Mouse (Mus musculus): ENCODE results near the gene Ank2.
"Not testable (repeated sequence)": the region's sequence is repeated elsewhere in the genome, so short reads cannot be mapped to it uniquely, and the experiment has no call there.

Gene Ank2

GRCm38 (mm10) chr3:127350602-127351362, 148.4 kb downstream of the Ank2 start:
- no peak for DNase-seq

GRCm38 (mm10) chr3:127348926-127349325, 150.2 kb downstream of the Ank2 start:
- no peak for DNase-seq

- no peak for DNase-seq
Measured at GRCm38 (mm10) chr3:127345860-127346459, 153.2 kb downstream of the Ank2 start.

- no peak for DNase-seq
Measured at GRCm38 (mm10) chr3:127341300-127341699, 157.8 kb downstream of the Ank2 start.

GRCm38 (mm10) chr3:127334876-127335275, 164.3 kb downstream of the Ank2 start:
- DNase-seq, result no peak

- no peak for DNase-seq
Measured at GRCm38 (mm10) chr3:127331562-127331961, 167.6 kb downstream of the Ank2 start.

- no peak for DNase-seq
Measured at GRCm38 (mm10) chr3:127326355-127326754, 172.8 kb downstream of the Ank2 start.

GRCm38 (mm10) chr3:127322870-127323269, 176.3 kb downstream of the Ank2 start:
- DNase-seq, result no peak

GRCm38 (mm10) chr3:127321645-127322044, 177.5 kb downstream of the Ank2 start:
- no peak for DNase-seq

- DNase-seq, result not testable (repeated sequence)
Measured at GRCm38 (mm10) chr3:127321031-127321430, 178.1 kb downstream of the Ank2 start.

- DNase-seq, result no peak
Measured at GRCm38 (mm10) chr3:127320311-127320710, 178.8 kb downstream of the Ank2 start.

GRCm38 (mm10) chr3:127317641-127318040, 181.5 kb downstream of the Ank2 start:
- DNase-seq, result no peak

- DNase-seq, result no peak
Measured at GRCm38 (mm10) chr3:127316717-127317116, 182.4 kb downstream of the Ank2 start.

- DNase-seq, result no peak
Measured at GRCm38 (mm10) chr3:127311521-127311920, 187.6 kb downstream of the Ank2 start.

- DNase-seq, result no peak
Measured at GRCm38 (mm10) chr3:127310079-127310478, 189.1 kb downstream of the Ank2 start.

GRCm38 (mm10) chr3:127303957-127304553, 195.1 kb downstream of the Ank2 start:
- no peak for DNase-seq

- DNase-seq, result no peak
Measured at GRCm38 (mm10) chr3:127303041-127303440, 196.1 kb downstream of the Ank2 start.

GRCm38 (mm10) chr3:127300790-127301189, 198.4 kb downstream of the Ank2 start:
- no peak for DNase-seq

GRCm38 (mm10) chr3:127295921-127296320, 203.2 kb downstream of the Ank2 start:
- DNase-seq, result no peak

- no peak for DNase-seq
Measured at GRCm38 (mm10) chr3:127294610-127295349, 204.4 kb downstream of the Ank2 start.

GRCm38 (mm10) chr3:127294079-127294478, 205.1 kb downstream of the Ank2 start:
- DNase-seq, result no peak

- DNase-seq, result no peak
Measured at GRCm38 (mm10) chr3:127293479-127293874, 205.7 kb downstream of the Ank2 start.

- DNase-seq, result no peak
Measured at GRCm38 (mm10) chr3:127292864-127293478, 206.2 kb downstream of the Ank2 start.

All from heart, adult 11 months (tissue).